Mouse (Mus musculus) retina, postnatal 7 days (tissue): ENCODE results near the gene Ifit1.
"Not testable (repeated sequence)": the region's sequence is repeated elsewhere in the genome, so short reads cannot be mapped to it uniquely, and the experiment has no call there.

Source experiments
- DNase-seq: peaks from one replicate; pipeline ENCODE4 v3.0.0-alpha.2; 2012; ENCODE audit warnings: low read depth, low spot score

The Ifit1 gene

DNA sequence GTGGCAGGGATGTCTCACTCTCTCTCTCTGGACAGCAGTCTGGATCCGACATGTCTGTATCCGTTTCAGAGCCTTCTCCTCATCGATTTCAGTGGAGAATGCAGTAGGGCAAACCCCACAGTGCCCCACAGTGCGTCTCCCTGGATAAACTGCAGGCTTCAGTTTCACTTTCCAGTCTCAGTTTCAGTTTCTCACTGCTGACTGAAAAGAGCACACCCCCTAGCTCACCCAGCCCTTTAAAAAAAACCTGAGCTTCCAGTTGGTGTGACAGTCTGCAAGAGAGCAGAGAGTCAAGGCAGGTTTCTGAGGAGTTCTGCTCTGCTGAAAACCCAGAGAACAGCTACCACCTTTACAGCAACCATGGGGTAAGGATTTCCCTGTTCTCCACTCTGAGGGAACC lies at the start of gene Ifit1, which contains the start of gene Ifit1bl2:
Ifit1 (plus strand) TSS at position 249 of the 400 bp plus-strand sequence.
Ifit1bl2 (minus strand) TSS at position 121 of the 400 bp plus-strand sequence.
- DNase-seq: no peak

- no peak for DNase-seq
These were observed 47.2 kb upstream of the Ifit1 start for GRCm38 (mm10) chr19:34593456-34593855.

DNA sequence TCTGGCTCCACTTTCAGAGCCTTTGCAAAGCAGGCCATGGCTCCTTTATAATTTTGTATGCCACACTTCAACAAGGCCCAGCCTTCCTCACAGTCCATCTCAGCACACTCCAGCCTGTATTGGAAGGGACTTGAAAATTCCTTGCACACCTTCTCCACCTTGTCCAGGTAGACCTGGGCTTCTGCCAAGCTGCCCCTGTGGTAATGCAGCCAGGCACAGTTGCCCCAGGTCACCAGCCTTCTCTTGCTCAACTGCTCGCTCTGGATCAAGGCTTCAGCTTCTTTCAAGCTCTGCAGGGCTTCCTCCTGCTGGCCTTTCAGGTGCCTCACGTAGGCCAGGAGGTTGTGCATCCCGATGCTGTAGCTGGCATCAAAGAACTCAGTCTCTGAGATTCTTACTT lies 46.1 kb upstream of the Ifit1 start:
- not testable (repeated sequence) for DNase-seq

DNA sequence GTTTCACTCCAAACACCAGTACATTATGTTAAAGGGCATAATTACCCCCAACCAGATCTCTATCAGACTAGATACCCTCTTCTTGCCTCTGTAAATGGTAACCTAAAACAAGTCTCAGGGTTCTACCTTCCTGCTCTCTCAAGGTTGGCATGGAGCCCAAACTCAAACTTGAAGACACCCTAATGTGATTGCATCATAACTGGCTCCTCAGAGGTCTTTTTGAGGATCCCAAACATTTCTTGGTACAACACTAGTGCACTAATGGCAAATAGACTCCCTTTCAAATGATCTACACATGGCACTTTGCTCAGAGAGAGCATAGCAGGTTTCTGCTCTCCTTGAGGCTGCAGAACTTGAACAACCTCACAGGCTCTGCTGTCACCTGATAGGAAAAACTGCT lies 43.9 kb upstream of the Ifit1 start:
- DNase-seq: no peak

DNA sequence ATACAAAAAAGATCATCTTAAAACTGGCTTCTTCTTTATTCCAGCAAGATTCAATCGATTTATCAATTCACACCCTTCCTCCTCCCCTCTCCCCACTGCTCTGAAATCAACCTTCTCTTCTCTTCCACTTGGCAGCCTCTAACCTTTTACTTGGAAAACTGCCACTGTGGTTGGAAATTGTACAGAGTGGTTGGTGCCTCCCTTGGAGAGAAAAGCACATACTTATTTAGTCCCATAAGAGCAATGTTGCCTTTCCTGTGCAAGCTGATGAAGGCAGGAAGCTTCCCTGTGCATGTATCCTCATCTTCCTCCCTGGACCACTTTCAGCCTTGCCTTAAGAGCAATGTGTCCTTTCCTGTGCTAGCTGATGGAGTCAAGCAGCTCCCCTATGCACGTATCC lies 42.3 kb upstream of the Ifit1 start:
- DNase-seq: no peak

- DNase-seq: not testable (repeated sequence)
These were observed 41.4 kb upstream of the Ifit1 start for GRCm38 (mm10) chr19:34599250-34599649.

GRCm38 (mm10) chr19:34601888-34602287 lies 38.8 kb upstream of the Ifit1 start, which contains the start of gene Ifit1bl1:
TSS of gene Ifit1bl1 (minus strand) at chr19:34601956.
- DNase-seq: not testable (repeated sequence)

GRCm38 (mm10) chr19:34605472-34605871 lies 35.2 kb upstream of the Ifit1 start:
- no peak for DNase-seq

DNA sequence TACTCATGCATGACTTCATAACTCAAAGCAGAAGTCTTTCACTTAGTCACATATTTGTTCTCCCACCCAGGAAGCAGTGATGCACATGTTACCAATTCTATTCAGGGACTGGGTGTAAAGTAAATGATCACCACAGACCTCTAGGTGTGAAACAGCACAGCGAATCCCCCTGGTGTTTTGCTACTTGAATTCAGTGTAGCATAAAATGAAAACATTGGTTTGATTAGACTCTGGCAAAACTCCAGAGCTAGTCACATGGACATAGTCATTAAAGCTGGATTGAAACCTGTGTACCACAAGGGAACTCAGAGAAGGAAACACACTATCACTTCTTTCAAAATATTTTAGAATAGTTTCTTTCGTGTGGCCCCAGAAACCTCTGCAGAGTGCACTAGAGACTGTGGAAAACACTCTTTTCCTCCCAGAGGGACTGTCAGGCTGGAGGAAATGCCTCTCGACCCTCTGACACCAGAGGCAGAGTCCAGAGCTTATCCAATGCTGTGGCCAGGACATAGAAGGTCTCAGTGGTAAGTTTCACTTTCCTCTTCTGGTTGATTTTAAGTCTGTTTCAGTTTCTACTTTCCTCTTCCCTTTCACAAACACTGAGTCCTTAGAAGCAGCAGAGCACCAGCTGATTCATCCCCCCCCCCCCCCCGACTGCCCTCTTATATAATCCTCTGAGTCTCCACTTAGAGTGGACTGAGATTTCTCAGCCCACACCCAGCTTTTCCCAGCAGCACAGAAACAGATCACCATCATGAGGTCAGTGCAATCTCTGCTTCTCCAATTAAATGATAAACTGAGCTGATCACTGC lies 33.2 kb upstream of the Ifit1 start, which contains the start of gene Ifit3b:
Ifit3b (plus strand) TSS at position 734 of the 815 bp plus-strand sequence.
- DNase-seq: peak; percentile 9

GRCm38 (mm10) chr19:34610118-34610517 lies 30.6 kb upstream of the Ifit1 start:
- not testable (repeated sequence) for DNase-seq

DNA sequence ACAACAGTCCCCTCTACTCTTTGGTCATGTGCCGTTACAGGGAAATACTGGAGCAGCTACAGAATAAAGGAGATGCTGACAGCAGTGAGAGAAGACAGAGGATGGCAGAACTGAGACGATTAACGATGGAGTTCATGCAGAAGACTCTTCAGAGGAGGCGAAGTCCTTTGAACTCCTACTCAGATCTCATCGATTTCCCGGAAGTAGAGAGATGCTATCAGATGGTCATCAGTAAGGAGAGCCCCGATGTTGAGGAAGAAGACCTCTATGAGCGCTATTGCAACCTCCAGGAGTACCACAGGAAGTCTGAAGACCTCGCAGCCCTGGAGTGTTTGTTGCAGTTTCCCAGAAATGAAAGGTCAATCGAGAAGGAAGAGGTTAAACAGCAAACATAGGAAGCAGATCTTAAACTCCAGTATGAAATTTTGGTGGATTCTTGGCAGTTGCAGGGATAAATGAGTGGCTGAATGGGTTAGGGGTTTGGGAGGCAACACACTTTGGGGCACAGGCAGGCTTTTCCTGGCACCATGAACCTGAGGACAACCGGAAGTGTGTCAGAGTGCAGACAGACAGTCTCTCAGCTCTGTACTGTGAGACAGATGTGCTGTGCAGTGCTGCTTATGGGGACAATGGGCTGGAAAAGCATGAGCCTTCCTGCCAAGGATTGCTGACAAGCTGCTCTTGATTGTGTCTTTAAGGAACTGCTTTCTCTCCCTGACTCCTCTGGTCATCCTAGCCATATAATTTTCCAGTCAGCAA lies 28.2 kb upstream of the Ifit1 start:
- DNase-seq: not testable (repeated sequence)

GRCm38 (mm10) chr19:34620871-34621270 lies 19.8 kb upstream of the Ifit1 start:
- no peak for DNase-seq

GRCm38 (mm10) chr19:34623781-34624180 lies 16.9 kb upstream of the Ifit1 start:
- DNase-seq: no peak

DNA sequence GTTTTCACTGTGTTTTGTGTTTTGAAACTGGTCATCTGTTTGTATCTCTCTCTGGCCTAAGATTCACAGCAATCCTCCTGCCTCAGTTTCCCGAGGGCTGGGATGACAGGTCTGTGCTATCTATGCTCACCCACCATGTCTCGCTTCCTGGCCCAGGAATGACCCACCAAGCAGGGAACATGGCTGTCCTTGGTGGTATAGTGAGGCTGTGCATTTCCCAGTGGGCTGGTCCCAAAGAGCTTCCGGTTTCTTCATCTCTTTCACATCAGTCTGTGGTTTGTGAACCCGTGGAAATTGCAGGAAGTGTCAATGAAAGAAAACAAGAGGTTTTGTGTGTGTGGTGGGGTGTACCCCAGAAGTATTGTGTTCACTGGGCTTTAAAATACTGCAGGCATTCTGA lies 16.0 kb upstream of the Ifit1 start:
- no peak for DNase-seq

GRCm38 (mm10) chr19:34627496-34627895 lies 13.2 kb upstream of the Ifit1 start:
- DNase-seq: no peak

- no peak for DNase-seq
These were observed 9.2 kb upstream of the Ifit1 start for GRCm38 (mm10) chr19:34631487-34631886.

DNA sequence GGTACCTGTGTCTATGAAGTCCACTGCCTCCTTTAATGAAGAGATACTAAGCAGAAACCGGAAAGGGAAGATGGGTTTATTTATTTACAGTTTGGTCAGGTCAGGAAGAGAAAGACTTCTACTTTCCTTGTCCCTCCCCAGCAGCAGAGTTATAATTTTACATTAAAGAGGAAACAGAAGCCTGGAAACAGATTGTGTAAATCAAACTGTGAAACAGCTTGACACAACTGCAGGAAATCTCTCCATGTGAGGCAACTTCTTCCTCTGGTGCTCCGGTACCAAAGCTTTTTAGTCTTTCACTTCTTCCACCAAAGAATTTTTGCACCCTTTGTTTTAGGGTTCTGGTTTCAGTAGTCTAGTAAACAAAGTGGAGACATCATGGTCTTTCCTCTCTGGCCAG lies 7.2 kb upstream of the Ifit1 start:
- no peak for DNase-seq

- DNase-seq: peak; percentile 42
These were observed 3.6 kb upstream of the Ifit1 start for GRCm38 (mm10) chr19:34636933-34637557.

GRCm38 (mm10) chr19:34642616-34643015 lies 1.9 kb downstream of the Ifit1 start:
- no peak for DNase-seq

GRCm38 (mm10) chr19:34647630-34648029 lies 7.0 kb downstream of the Ifit1 start:
- DNase-seq: not testable (repeated sequence)

DNA sequence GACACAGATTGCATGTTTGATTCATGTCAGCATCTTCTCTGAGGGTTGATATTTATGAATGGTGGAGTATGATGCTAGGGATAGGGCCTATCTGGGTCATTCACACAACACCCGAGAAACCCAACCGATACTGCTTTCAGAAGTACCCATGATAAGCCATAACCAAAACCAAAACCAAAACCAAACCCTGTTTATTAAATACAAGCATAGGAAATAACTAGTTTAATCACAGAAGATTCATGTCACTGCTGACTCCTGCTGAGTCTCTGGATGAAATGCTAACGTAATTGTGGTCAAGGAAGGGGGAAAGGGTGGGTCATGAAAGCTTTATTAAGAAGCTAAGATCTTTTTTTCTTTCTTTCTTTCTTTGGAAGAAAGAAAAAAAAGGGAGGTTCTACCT lies 9.6 kb downstream of the Ifit1 start:
- no peak for DNase-seq

- DNase-seq: no peak
These were observed 10.3 kb downstream of the Ifit1 start for GRCm38 (mm10) chr19:34650997-34651396.
